Mouse (Mus musculus): ENCODE results near the gene H2afy. TPM values are rescaled to one million over a fixed set of nuclear protein-coding genes. Genes with fewer than 3 reads are reported as not detected.

The H2afy gene
- total and polyA plus RNA-seq, 3 experiments, result 148 to 162 (median 153) TPM

GRCm38 (mm10) chr13:56068517-56068916 lies 67.6 kb downstream of the H2afy start:
- in situ Hi-C loops (cut with MboI; ENCODE audit: low pct_ligation_motif_present, low pct_unique_long_range_greater_than_20kb, low sequenced_read_pairs), result no loop called here

GRCm38 (mm10) chr13:56066904-56067303 lies 69.3 kb downstream of the H2afy start:
- Histone ChIP-seq H3K9me3 (replicated peaks; ENCODE audit: low read length) (no peaks in the 10 kb centered on the region), H3K79me2 (replicated peaks; ENCODE audit: control insufficient read depth, extremely low read depth, insufficient read depth, poor library complexity, severe bottlenecking) (no peaks in the 10 kb centered on the region), H3K4me1 (ENCODE audit: control insufficient read depth in 1 of 2, insufficient read depth in 2 of 2) (peaks cover 0 to 4% of the 10 kb centered on the region in 2 experiments; a peak in 2 of 4 replicates), H3K4me2 (ENCODE audit: insufficient read depth, low read depth, poor library complexity, severe bottlenecking) (no peak overlapping the region), H3K27me3 (replicated peaks) (no peaks in the 10 kb centered on the region), H3K27ac (ENCODE audit: insufficient read depth, low read depth) (no peak overlapping the region), H3K9ac (ENCODE audit: insufficient read depth, low read depth) (no peak overlapping the region), H3K4me3 (replicated peaks in 1 of 3; ENCODE audit: low read depth in 2 of 3, low read length in 2 of 3, poor library complexity in 1 of 3) (no peak overlapping the region), H3K36me3 (replicated peaks in 1 of 2; ENCODE audit: control insufficient read depth in 1 of 2, insufficient read depth in 1 of 2, low read length in 1 of 2) (peaks cover 4 to 18% of the 10 kb centered on the region in 2 experiments)
- dilution Hi-C loops (cut with MboI; ENCODE audit: extremely low pct_ligation_motif_present, extremely low pct_unique_long_range_greater_than_20kb, low sequenced_read_pairs) (no loop called here), in situ Hi-C loops (cut with MboI; ENCODE audit: low pct_ligation_motif_present, low pct_unique_long_range_greater_than_20kb, low sequenced_read_pairs) (no loop called here)
- TF ChIP-seq TBP (conservative IDR thresholded peaks at IDR 0.05; ENCODE audit: low read depth, low read length) (no peak), ZMIZ1 (IDR thresholded peaks at IDR 0.05; ENCODE audit: low read depth, low read length) (no peak), PAX5 (IDR thresholded peaks at IDR 0.05; ENCODE audit: low read length) (no peak), TCF12 (IDR thresholded peaks at IDR 0.05; ENCODE audit: low read depth, low read length) (no peak), EP300 (IDR thresholded peaks at IDR 0.05; ENCODE audit: low read length) (no peak), JUN (IDR thresholded peaks at IDR 0.05; ENCODE audit: insufficient read depth, low read depth, low read length) (no peak), NRF1 (IDR thresholded peaks at IDR 0.05; ENCODE audit: low read depth, low read length) (no peak), GABPA (IDR thresholded peaks at IDR 0.05; ENCODE audit: insufficient replicate concordance, low read depth, low read length) (no peak), SMC3 (IDR thresholded peaks at IDR 0.05; ENCODE audit: low read depth, low read length) (no peak), RAD21 (IDR thresholded peaks at IDR 0.05; ENCODE audit: low read depth, low read length) (no peak), MYC (IDR thresholded peaks at IDR 0.05; ENCODE audit: low read depth, low read length) (no peak), KAT2A (IDR thresholded peaks at IDR 0.05; ENCODE audit: insufficient replicate concordance, low read length) (no peak)
- DNase-seq (ENCODE audit: extremely low read depth), result no peak

More at GRCm38 (mm10) chr13:56068517-56068916, 67.6 kb downstream of the H2afy start:
- no peak overlapping the region for H3K9ac ChIP-seq (ENCODE audit: insufficient read depth, low read depth)
- no peak overlapping the region for H3K4me3 ChIP-seq (replicated peaks in 1 of 3; ENCODE audit: low read depth in 2 of 3, low read length in 2 of 3, poor library complexity in 1 of 3)
- no peaks in the 10 kb centered on the region for H3K9me3 ChIP-seq (replicated peaks; ENCODE audit: low read length)
- H3K79me2 ChIP-seq (replicated peaks; ENCODE audit: control insufficient read depth, extremely low read depth, insufficient read depth, poor library complexity, severe bottlenecking), result no peaks in the 10 kb centered on the region
- H3K36me3 ChIP-seq (replicated peaks in 1 of 2; ENCODE audit: control insufficient read depth in 1 of 2, insufficient read depth in 1 of 2, low read length in 1 of 2), result peaks cover 11 to 34% of the 10 kb centered on the region in 2 experiments
- DNase-seq (ENCODE audit: extremely low read depth), result no peak
- H3K4me1 ChIP-seq (ENCODE audit: control insufficient read depth in 1 of 2, insufficient read depth in 2 of 2), result peaks cover 0 to 4% of the 10 kb centered on the region in 2 experiments; a peak in 2 of 4 replicates
- no peak overlapping the region for H3K4me2 ChIP-seq (ENCODE audit: insufficient read depth, low read depth, poor library complexity, severe bottlenecking)
- no peak overlapping the region for H3K27ac ChIP-seq (ENCODE audit: insufficient read depth, low read depth)
- TF ChIP-seq RAD21 (IDR thresholded peaks at IDR 0.05; ENCODE audit: low read depth, low read length) (no peak), NELFE (IDR thresholded peaks at IDR 0.05; ENCODE audit: low read depth, low read length) (no peak), ZC3H11A (IDR thresholded peaks at IDR 0.05; ENCODE audit: low read depth, low read length) (no peak), TCF12 (IDR thresholded peaks at IDR 0.05; ENCODE audit: low read depth, low read length) (no peak), MEF2A (IDR thresholded peaks at IDR 0.05; ENCODE audit: borderline replicate concordance, low read depth, low read length) (no peak), MAZ (IDR thresholded peaks at IDR 0.05; ENCODE audit: low read depth, low read length) (no peak), TBP (conservative IDR thresholded peaks at IDR 0.05; ENCODE audit: low read depth, low read length) (no peak), MYC (IDR thresholded peaks at IDR 0.05; ENCODE audit: low read depth, low read length) (no peak), POLR2AphosphoS2 (IDR thresholded peaks at IDR 0.05; ENCODE audit: low read depth, low read length) (no peak), ZMIZ1 (IDR thresholded peaks at IDR 0.05; ENCODE audit: low read depth, low read length) (no peak), MAFK (IDR thresholded peaks at IDR 0.05; ENCODE audit: insufficient replicate concordance, low read length) (no peak), MAX (IDR thresholded peaks at IDR 0.05; ENCODE audit: low read length) (no peak), JUND (conservative IDR thresholded peaks at IDR 0.05; ENCODE audit: low read depth, low read length) (no peak), GABPA (IDR thresholded peaks at IDR 0.05; ENCODE audit: insufficient replicate concordance, low read depth, low read length) (no peak), UBTF (IDR thresholded peaks at IDR 0.05; ENCODE audit: low read depth, low read length) (no peak)
- H3K27me3 ChIP-seq (replicated peaks), result no peaks in the 10 kb centered on the region
- dilution Hi-C loops (cut with MboI; ENCODE audit: extremely low pct_ligation_motif_present, extremely low pct_unique_long_range_greater_than_20kb, low sequenced_read_pairs), result no loop called here

Data from CH12.LX (cell line).